Mouse (Mus musculus): ENCODE results near the gene Cog7.
A peak's percentile ranks its signal among the peaks of the same experiment; 100 is the strongest.

Cog7 gene

DNA sequence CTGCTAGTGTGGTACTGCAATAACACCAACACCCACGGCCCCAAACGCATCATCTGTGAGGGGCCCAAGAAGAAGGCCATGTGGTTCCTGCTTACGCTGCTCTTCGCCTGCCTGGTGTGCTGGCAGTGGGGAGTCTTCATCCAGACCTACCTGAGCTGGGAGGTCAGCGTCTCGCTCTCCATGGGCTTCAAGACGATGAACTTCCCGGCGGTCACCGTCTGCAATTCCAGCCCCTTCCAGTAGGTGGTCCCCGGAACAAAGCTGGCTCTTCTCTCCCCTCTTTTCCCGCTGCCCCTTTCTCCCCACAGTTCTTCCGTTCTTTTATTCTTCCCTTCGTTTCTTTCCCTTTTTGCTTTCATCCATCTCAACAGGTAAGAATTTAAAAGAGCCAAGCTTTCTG, 82.2 kb downstream of the Cog7 start:
- peak in 1 of 2 experiments; percentile 6 for DNase-seq (ENCODE audit: low spot score in 2 of 2)

DNA sequence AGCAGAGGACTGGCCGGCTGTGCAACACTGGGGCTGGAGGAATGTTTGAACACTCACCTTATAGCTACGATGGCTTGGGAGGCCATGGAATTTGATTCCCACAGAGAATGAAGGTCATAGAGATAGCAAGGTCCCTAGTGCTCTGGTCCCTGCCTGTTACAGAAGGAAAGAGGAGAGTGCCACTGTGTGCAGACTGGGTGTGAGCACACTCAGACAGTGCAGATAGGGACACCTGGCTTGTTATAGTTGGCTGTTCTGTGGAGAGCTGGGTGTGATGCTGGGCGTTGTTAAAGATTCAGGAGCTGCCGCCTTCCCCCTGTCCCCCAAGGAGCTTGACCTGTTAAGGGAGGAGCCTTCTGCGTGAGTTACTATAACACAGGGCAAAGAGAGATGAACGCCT, 84.8 kb downstream of the Cog7 start:
- no peak for DNase-seq (ENCODE audit: low spot score in 2 of 2)

DNA sequence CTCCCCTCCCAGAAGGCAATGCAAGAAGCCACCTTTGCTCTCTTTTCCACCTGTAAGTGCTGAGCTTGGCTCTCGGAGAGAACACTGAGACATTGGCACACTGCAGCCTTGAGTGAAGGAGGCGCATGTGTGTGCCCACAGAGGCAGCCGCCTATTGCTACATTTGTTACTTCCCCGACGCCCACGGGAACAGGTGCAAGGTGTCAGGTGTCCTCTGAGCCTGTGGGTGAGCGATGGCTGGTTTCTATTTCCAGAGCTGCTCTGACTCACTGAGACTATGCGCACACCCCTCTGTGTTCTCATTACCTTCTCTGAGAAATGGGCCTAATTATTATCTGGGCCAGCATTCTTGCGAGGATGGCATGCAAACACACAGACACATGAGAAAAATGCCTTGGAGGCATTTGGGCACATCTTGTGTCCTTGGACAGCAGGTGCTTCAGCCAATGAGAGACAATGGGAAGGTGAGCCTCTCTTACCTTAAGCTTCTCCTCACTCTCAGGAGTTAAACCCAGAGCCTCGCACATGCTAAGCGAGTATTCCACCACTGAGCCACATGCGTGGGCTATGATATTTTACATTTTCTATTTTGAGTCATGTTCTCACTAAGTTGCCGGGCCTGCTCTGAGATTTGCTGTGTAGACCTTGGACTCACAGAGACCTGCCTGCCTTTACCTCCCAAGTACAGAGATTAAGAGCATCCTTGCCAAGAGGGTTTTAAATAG, 90.7 kb downstream of the Cog7 start:
- peak; percentile 71 to 77 for DNase-seq (ENCODE audit: low spot score in 2 of 2)

DNA sequence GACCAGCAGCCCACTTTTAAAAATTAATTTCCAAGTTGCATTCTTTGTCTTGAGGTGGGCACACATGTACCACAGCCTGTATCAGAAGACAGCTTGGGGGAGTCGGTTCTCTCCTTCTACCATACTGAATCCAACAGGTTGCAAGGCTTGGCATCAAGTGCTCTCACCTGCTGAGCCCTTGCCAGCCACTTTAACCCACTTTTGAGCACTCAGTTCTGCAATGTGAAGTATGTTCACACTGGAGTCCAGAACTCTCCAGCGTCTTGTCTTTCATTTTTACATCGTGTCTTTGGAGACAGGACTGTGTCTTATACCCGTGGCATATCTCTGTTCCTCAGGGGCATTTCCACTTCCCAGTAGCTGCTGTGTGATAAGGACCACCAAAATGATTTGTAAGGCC, 101.3 kb downstream of the Cog7 start:
- DNase-seq (ENCODE audit: low spot score in 2 of 2): no peak

- no peak for DNase-seq (ENCODE audit: low spot score in 2 of 2)
Measured at GRCm38 (mm10) chr7:121874784-121875183, 106.7 kb downstream of the Cog7 start.

- no peak for DNase-seq (ENCODE audit: low spot score in 2 of 2)
Measured at GRCm38 (mm10) chr7:121873998-121874397, 107.5 kb downstream of the Cog7 start.

DNA sequence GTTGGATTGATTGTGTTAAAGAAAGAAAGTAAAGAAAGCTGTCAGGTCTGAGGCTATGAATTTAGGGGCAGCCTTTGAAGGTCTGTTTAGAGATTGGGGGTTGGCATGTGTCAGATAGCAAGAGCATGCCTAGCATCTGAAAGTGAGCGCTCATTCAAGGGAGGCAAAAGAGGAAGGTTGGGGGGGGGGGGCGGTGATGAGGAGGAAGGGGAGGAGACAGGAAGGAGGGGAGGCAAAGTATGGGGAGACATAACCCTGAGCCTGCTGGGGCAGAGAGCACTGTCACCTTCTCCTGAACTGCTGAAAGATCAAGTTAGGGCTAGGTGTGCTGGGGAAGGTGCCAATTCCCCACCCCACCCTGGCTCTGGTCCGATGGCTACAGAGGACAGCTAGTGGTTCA, 109.9 kb downstream of the Cog7 start:
- DNase-seq (ENCODE audit: low spot score in 2 of 2): no peak

DNA sequence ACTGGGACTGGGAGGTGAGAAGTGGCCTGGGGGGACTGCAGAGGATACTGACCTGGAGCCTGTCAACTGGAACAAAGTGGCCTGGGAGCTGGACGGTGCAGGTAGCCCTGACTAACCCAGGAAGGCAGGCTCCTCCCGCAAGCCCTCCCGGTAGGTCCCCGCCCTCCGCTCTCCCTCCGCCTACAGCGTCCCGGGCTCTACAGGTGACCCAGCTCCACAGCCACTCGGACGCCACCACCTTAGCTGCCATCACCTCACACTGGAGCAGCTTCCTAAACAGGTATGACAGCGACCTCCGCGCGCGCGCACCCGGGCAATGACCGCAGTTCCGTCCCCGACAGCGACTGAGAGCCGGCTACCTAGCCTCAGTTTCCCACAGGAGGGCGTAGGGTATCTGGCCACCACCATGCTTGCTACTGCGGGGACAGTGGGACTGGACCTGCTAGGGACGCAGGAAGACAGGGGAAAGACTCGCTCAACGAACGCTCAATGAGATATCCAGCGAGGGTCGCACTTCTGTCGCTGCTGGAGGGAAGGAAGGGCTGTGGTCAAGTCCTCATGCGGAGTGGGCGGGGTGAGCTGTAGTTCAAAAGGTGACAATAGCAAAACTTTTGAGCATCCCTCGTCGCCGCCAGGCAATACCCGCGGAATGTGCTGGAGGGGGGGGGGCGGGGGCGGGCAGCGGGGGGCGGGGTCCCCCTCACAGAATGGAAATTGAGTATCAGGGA, 116.5 kb downstream of the Cog7 start, which contains the start of gene Scnn1b:
Gene Scnn1b (plus strand): TSS at position 181 of the 728 bp plus-strand sequence.
- DNase-seq (ENCODE audit: low spot score in 2 of 2): no peak

GRCm38 (mm10) chr7:121858939-121859338, 122.6 kb downstream of the Cog7 start:
- DNase-seq (ENCODE audit: low spot score in 2 of 2): no peak

DNA sequence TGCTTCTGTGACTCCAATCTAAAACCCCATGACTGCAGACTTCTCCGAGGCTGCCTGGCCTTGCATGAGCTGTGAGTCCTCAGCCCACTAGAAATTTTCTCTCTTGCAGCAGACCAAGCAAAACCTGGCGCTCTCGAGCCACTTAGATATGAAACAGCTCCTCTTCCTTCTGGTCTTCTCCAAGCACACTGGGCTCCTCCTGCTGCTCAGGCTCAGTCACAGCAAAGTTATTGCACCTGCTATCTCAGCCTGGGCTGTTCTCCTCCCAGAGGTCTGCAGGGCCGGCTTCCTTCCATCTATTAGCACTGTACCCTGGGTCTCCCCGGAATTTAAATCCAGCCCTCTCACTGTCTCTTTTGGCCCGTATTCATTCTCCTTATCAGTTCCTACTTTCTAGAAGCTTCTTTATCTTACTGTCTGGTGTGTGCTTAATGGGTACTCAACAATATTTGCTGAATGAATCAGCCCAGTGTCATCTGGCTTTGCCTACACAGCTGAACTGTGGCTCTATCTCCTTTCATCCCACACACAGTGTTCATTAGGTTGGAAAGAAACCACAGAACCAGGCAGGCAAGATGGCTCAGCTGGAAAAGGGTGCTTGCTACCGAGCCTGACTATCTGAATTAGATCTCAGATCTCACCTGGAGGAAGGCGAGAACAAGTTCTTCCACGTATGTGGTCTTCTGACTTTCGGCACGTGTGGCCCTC, 124.2 kb downstream of the Cog7 start:
- no peak for DNase-seq (ENCODE audit: low spot score in 2 of 2)

- no peak for DNase-seq (ENCODE audit: low spot score in 2 of 2)
Measured at GRCm38 (mm10) chr7:121848537-121849168, 132.9 kb downstream of the Cog7 start.

DNA sequence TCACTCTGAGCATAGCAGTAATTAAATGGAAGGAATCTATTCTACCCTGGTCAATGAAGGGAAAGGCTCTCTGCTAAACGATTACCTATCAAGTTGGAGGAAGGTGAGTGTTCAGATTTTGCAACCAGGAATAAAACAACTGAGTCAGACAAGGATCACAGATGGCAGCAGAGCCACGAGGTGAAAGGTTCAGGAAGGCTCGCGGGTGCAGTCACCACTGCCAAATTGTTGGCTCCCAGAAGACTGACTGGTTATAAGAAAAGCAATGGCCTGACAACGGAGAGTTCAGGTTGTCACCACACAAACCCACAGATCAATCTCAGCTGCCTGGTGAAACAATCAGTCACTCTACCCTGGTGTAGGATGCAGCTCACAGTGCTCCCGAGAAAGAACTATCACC, 135.5 kb downstream of the Cog7 start:
- DNase-seq (ENCODE audit: low spot score in 2 of 2): no peak

GRCm38 (mm10) chr7:121842234-121842633, 139.3 kb downstream of the Cog7 start:
- DNase-seq (ENCODE audit: low spot score in 2 of 2): no peak

GRCm38 (mm10) chr7:121840810-121841209, 140.7 kb downstream of the Cog7 start:
- DNase-seq (ENCODE audit: low spot score in 2 of 2): peak in 1 of 2 experiments; percentile 48

DNA sequence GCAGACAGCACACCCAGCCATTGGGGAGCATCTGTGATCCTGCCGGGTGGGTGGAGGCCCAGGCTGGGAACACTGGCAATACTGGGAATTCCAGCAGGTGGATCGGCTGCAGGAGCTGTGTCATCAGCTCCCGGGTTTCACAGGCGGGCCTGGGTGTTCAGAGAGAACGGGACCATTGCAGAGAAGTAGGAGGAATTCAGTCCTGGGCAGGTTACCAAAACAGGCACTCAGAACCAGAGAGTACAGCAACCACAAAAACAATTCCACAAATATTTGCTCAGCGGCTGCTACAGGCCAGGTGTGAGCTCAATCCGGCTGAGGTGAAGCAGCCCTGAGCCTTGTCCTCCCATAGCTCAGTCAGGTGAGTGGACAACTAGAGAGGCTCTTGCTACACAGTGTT, 144.7 kb downstream of the Cog7 start:
- DNase-seq (ENCODE audit: low spot score in 2 of 2): peak in 1 of 2 experiments; percentile 25

GRCm38 (mm10) chr7:121835392-121835791, 146.1 kb downstream of the Cog7 start:
- DNase-seq (ENCODE audit: low spot score in 2 of 2): no peak
